Mouse (Mus musculus) lung, embryonic 16.5 days (tissue): ENCODE measurements around the gene Olfr527. TPM values are rescaled to one million over a fixed set of nuclear protein-coding genes. Genes with fewer than 3 reads are reported as not detected.

Experiments
- ATAC-seq: fragments of 200-750 bp; cut with Nextera tagmentation; 2 replicates; pipeline ENCODE4 v1.8.0; 2017; ENCODE audit warnings: low read depth, mild to moderate bottlenecking, moderate library complexity
- H3K27ac ChIP-seq: fragments of 300-500 bp; sonication (generic); 2 replicates; pipeline ENCODE4 v1.5.1; 2014; ENCODE audit warnings: mild to moderate bottlenecking, control low read depth, low read length
- H3K27me3 ChIP-seq: fragments of 300-500 bp; sonication (generic); 2 replicates; pipeline ENCODE4 v1.6.1; 2014; ENCODE audit warnings: low read depth, low read length, mixed read lengths; ENCODE audit not compliant: control insufficient read depth, insufficient read depth
- H3K36me3 ChIP-seq: fragments of 300-500 bp; sonication (generic); 2 replicates; pipeline ENCODE4 v1.6.1; 2014; ENCODE audit warnings: low read length; ENCODE audit not compliant: control insufficient read depth, insufficient read depth
- H3K4me1 ChIP-seq: fragments of 300-500 bp; sonication (generic); replicated peaks from 2 replicates; pipeline ENCODE4 v1.6.1; 2014; ENCODE audit warnings: low read length, mixed read lengths; ENCODE audit not compliant: control insufficient read depth, insufficient read depth
- H3K4me2 ChIP-seq: fragments of 300-500 bp; sonication (generic); 2 replicates; pipeline ENCODE4 v1.6.1; 2014; ENCODE audit warnings: low read depth, low read length, control low read depth
- H3K4me3 ChIP-seq: fragments of 300-500 bp; sonication (generic); 2 replicates; pipeline ENCODE4 v1.5.1; 2014; ENCODE audit warnings: mild to moderate bottlenecking, low read length, control low read depth
- H3K9ac ChIP-seq: fragments of 300-500 bp; sonication (generic); 2 replicates; pipeline ENCODE4 v1.6.1; 2014; ENCODE audit warnings: low read length, control low read depth
- H3K9me3 ChIP-seq: fragments of 300-500 bp; sonication (generic); 2 replicates; pipeline ENCODE4 v1.6.1; 2016; ENCODE audit warnings: low read length; ENCODE audit not compliant: control insufficient read depth
- WGBS: fragments of 180-500 bp; shearing (Covaris S2); extraction: QIAGEN DNeasy Blood & Tissue Kit; methylation state at CpG from one replicate; pipeline ENCODE4 v1.1.7; 2014; 5-methylcytosine and 5-hydroxymethylcytosine counted together
- polyA plus RNA-seq: library from polyadenylated mRNA; unstranded; fragments of >200 nt; fragmentation: Nextera tagmentation; extraction: Ambion mirVana; gene quantifications from 2 replicates; pipeline ENCODE4 v1.2.1, GENCODE M21; 2015

Olfr527 gene
- polyA plus RNA-seq, 1 experiment from 2014 or later = not detected

DNA sequence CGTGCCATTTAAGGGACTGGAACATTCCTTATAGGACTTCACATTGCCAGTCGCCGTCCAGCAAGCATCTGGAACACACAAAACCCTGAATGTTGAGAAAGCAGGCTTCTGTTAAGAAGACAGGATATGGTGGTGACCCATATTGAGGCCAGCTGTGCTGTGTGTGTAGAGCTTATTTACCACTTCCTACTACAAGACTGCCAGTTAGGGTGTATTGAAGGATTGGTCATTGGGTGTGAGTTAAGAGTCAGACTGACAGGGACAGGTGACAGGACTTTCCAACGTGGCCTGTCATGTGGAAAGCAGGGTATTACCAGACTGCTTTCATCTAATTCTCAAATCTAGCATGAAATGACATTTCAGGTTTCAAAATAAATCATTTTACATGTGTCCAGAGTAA lies 40.5 kb downstream of the Olfr527 start:
- ATAC-seq = no peak
- WGBS = 58% methylated on average over 4 of the region's 4 CpGs
- H3K4me3 ChIP-seq = no peak overlapping the region
- no peak overlapping the region for H3K4me2 ChIP-seq
- H3K9me3 ChIP-seq = no peaks in the 10 kb centered on the region
- no peaks in the 10 kb centered on the region for H3K4me1 ChIP-seq
- no peak overlapping the region for H3K27ac ChIP-seq
- no peaks in the 10 kb centered on the region for H3K27me3 ChIP-seq
- no peaks in the 10 kb centered on the region for H3K36me3 ChIP-seq
- H3K9ac ChIP-seq = no peak overlapping the region

DNA sequence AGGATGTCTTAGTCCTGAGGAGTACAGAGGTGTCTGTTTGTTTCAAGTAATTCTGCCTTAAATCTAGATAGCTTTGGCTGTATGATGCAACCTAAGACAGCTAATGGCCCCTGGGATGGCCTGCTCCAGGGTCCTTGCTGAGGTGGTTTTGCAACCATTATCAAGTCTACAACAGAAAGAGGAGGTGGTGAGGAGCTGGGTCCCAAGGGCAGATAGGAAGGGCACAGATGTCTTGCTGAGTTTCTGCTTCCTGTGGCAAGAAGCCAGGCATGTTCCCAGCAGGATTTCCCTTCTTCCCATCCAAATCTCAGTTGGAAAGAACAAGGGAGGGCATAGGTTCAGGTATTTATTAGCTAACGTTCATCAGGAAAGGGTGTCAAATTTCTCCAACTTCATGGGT lies 42.4 kb downstream of the Olfr527 start, which contains the start of gene Olfr530:
TSS of gene Olfr530 (minus strand) at position 101 of the 400 bp plus-strand sequence.
- 23% methylated on average over 1 of the region's 1 CpGs for WGBS
- no peak within 1 kb of the TSS for H3K27ac ChIP-seq
- no peaks in the 10 kb centered on the region for H3K9me3 ChIP-seq
- ATAC-seq = no peak
- H3K4me1 ChIP-seq = no peaks in the 10 kb centered on the region
- H3K4me3 ChIP-seq = no peak within 1 kb of the TSS
- no peaks in the 10 kb centered on the region for H3K27me3 ChIP-seq
- no peaks in the 10 kb centered on the region for H3K36me3 ChIP-seq
- H3K4me2 ChIP-seq = no peak within 1 kb of the TSS
- no peak within 1 kb of the TSS for H3K9ac ChIP-seq

- no peak overlapping the region for H3K4me3 ChIP-seq
- no peak overlapping the region for H3K4me2 ChIP-seq
- no peak for ATAC-seq
- no peaks in the 10 kb centered on the region for H3K27me3 ChIP-seq
- H3K4me1 ChIP-seq = no peaks in the 10 kb centered on the region
- H3K9me3 ChIP-seq = no peaks in the 10 kb centered on the region
- no peaks in the 10 kb centered on the region for H3K36me3 ChIP-seq
- no peak overlapping the region for H3K9ac ChIP-seq
- H3K27ac ChIP-seq = no peak overlapping the region
- 92% methylated on average over 2 of the region's 2 CpGs for WGBS
These were observed 43.1 kb downstream of the Olfr527 start for GRCm38 (mm10) chr7:140376911-140377310.

Other genes with a start within 250 kb of the Olfr527 start
- 0.49 TPM in 1 of 2 replicates, not detected in the other for gene Prap1, start 240.6 kb upstream of the Olfr527 start, polyA plus RNA-seq
- gene Fuom, start 231.6 kb upstream of the Olfr527 start, polyA plus RNA-seq = 18.6 and 21.4 TPM in 2 replicates
- gene Paox, start 218.2 kb upstream of the Olfr527 start, polyA plus RNA-seq = 19.9 and 21.3 TPM in 2 replicates
- gene Echs1, start 217.5 kb upstream of the Olfr527 start, polyA plus RNA-seq = 141 and 148 TPM in 2 replicates
- 20.7 and 24.8 TPM in 2 replicates for gene Mtg1, start 196.5 kb upstream of the Olfr527 start, polyA plus RNA-seq
- gene Sprn, start 179.1 kb upstream of the Olfr527 start, polyA plus RNA-seq = 0.25 and 0.41 TPM in 2 replicates
- not detected in 2 replicates for gene Olfr522, start 169.3 kb upstream of the Olfr527 start, polyA plus RNA-seq
- not detected in 2 replicates for gene Olfr523, start 160.8 kb upstream of the Olfr527 start, polyA plus RNA-seq
- 0.05 and 0.08 TPM in 2 replicates for gene Olfr524, start 128.1 kb upstream of the Olfr527 start, polyA plus RNA-seq
- 0.59 and 2.3 TPM in 2 replicates for gene Cd163l1, start 115.8 kb upstream of the Olfr527 start, polyA plus RNA-seq
- 0.06 TPM in 1 of 2 replicates, not detected in the other for gene 5830411N06Rik, start 86.7 kb upstream of the Olfr527 start, polyA plus RNA-seq
- not detected in 2 replicates for gene Olfr525, start 13.2 kb upstream of the Olfr527 start, polyA plus RNA-seq
- not detected in 2 replicates for gene Olfr60, start 27.7 kb downstream of the Olfr527 start, polyA plus RNA-seq
- not detected in 2 replicates for gene Olfr530, start 42.3 kb downstream of the Olfr527 start, polyA plus RNA-seq
- not detected in 2 replicates for gene Olfr531, start 68.9 kb downstream of the Olfr527 start, polyA plus RNA-seq
- not detected in 2 replicates for gene Olfr532, start 87.6 kb downstream of the Olfr527 start, polyA plus RNA-seq
- gene Olfr533, start 129.4 kb downstream of the Olfr527 start, polyA plus RNA-seq = not detected in 2 replicates
- gene Olfr535, start 150.2 kb downstream of the Olfr527 start, polyA plus RNA-seq = not detected in 2 replicates
- gene Olfr536, start 173.4 kb downstream of the Olfr527 start, polyA plus RNA-seq = not detected in 2 replicates
- gene Olfr538, start 233.9 kb downstream of the Olfr527 start, polyA plus RNA-seq = not detected in 2 replicates